Comparison of ENCODE assay signal across 26 mouse cellular contexts in the genomic region with DNA sequence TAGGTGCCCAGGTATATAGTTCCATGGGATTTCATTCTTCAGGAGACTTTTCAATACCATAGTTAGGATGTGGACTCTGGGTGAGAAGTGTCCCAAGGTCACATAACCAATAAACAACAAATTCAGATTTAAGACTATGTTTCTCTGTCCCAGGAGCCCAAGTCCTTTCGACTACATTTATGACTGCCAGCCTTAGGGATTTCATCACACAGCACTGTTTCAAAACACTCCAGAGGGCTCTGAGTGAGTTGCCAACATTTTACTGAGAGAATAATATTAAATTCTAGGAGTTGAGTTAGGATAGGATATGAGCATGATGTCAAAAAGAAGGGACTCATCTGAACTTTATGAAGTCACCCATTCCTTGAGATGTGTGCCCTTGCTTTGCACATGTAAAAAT.
"Had no signal": no experiment of that assay in that cellular context is flagged by ENCODE, and none has a peak within 500 bp of the region (broad histone marks: within the 10 kb centered on the region; RNA-seq: fewer than 3 reads in every experiment).

No protein-coding gene starts in this region.

- H3K27me3 ChIP-seq: heart, embryonic 12.5 days; intestine, embryonic 15.5 days; limb, embryonic 12.5 days; liver, embryonic 13.5 days; liver, embryonic 15.5 days had no signal

- H3K36me3 ChIP-seq: heart, embryonic 10.5 days; heart, embryonic 12.5 days; hindbrain, embryonic 10.5 days; hindbrain, embryonic 12.5 days; intestine, embryonic 15.5 days; limb, embryonic 10.5 days; limb, embryonic 12.5 days; liver, embryonic 13.5 days; liver, embryonic 15.5 days had no signal

- H3K4me3 ChIP-seq: gastrocnemius, adult 2 months; heart, embryonic 10.5 days; heart, embryonic 12.5 days; hindbrain, embryonic 10.5 days; hindbrain, embryonic 12.5 days; intestine, embryonic 15.5 days; layer of hippocampus, adult 2 months; left cerebral cortex, adult 2 months; limb, embryonic 10.5 days; limb, embryonic 12.5 days; liver, embryonic 13.5 days; liver, embryonic 15.5 days had no signal

- H3K9me3 ChIP-seq: heart, embryonic 10.5 days; heart, embryonic 12.5 days; hindbrain, embryonic 10.5 days; hindbrain, embryonic 12.5 days; intestine, embryonic 15.5 days; limb, embryonic 10.5 days; limb, embryonic 12.5 days; liver, embryonic 13.5 days; liver, embryonic 15.5 days had no signal

- DNase-seq: gastrocnemius, adult 2 months; gastrocnemius, postnatal 10 days; gastrocnemius, postnatal 25 days; heart, adult 18-20 months; heart, postnatal 10 days; kidney, adult 18-20 months; kidney, adult 8-10 months; kidney, postnatal 10 days; kidney, postnatal 25 days; kidney, postnatal 4 days; liver; liver, embryonic 13.5 days had no signal

- H3K27ac ChIP-seq: gastrocnemius, adult 2 months; heart, embryonic 10.5 days; hindbrain, embryonic 10.5 days; hindbrain, embryonic 12.5 days; hindbrain, embryonic 14.5 days; intestine, embryonic 15.5 days; layer of hippocampus, adult 2 months; left cerebral cortex, adult 2 months; limb, embryonic 10.5 days; limb, embryonic 12.5 days; liver, embryonic 13.5 days; liver, embryonic 15.5 days had no signal

- H3K4me1 ChIP-seq: liver, embryonic 15.5 days had no signal

- H3K9ac ChIP-seq: heart, embryonic 12.5 days; hindbrain, embryonic 12.5 days; hindbrain, embryonic 14.5 days; intestine, embryonic 15.5 days; limb, embryonic 12.5 days; liver, embryonic 13.5 days; liver, embryonic 15.5 days had no signal

- H3K4me2 ChIP-seq: heart, embryonic 12.5 days; hindbrain, embryonic 12.5 days; hindbrain, embryonic 14.5 days; intestine, embryonic 15.5 days; limb, embryonic 12.5 days; liver, embryonic 13.5 days; liver, embryonic 15.5 days had no signal

- ATAC-seq: hindbrain, embryonic 16.5 days; inflammation-experienced regulatory T-cells, adult 6 months; intestine, embryonic 15.5 days; intestine, postnatal 0 days had no signal
